Comparison of ENCODE assay signal across 8 mouse cellular contexts in the genomic region with DNA sequence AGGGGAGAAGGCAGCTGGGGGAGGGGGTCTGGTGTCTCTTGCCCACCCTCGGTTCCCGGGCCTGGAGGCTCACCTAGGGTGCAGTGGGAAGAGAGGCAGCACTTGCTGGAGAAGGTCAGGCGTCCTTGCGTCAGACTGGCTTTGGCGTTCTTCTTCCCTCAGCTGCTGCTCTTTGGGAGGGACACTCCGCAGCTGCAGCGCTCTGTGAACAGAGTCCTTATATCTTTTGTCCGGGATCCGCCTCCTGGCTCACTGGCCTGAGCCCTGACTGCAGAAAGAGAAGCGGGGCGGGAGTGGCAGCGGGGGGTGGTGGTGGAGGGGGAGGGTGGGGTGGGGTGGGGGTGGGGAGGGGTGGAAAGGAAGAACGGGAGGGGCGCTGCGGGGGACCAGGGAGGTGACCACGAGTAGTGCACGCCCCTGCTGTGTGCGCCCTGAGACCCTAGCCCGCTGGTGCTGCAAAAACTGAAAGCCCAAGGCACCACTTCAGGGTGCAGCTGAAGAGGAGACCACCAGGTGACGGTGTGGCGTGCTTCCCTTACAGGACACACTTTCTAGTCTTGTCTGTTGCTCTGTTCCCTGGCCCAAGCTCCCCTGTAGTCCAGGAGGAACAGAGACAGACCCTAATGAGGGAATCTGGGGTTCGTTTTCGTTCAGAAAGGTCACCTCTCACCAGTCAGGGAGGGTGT. TPM values are rescaled to one million over a fixed set of nuclear protein-coding genes. Genes with fewer than 3 reads are reported as not detected.
DNase-seq lines count a peak whose midpoint lies in the region; ATAC-seq and TF ChIP-seq lines count a peak whose summit lies in the region.

Gene G0s2 (minus strand): TSS at position 302 of the 686 bp plus-strand sequence.

- peak within 1 kb of the TSS; percentile 88 for H3K27ac ChIP-seq in cortical plate, adult 2 months (ENCODE audit: insufficient read depth, low read length)
- peak within 1 kb of the TSS; percentile 73 for H3K27ac ChIP-seq in hindbrain, embryonic 15.5 days (replicated peaks)

- H3K4me3 ChIP-seq in cortical plate, adult 2 months (ENCODE audit: insufficient read depth, low read length): peak within 1 kb of the TSS; percentile 48
- peak within 1 kb of the TSS; percentile 29 for H3K4me3 ChIP-seq in hindbrain, embryonic 15.5 days

- 2% methylated on average over 22 of the region's 23 CpGs for WGBS in hindbrain, embryonic 15.5 days

- no peaks in the 10 kb centered on the region for H3K9me3 ChIP-seq in hindbrain, embryonic 15.5 days

- TF ChIP-seq CTCF in cortical plate, adult 2 months (IDR thresholded peaks at IDR 0.05; ENCODE audit: extremely low read depth, insufficient read depth, low read length): peak; percentile 41

- TF ChIP-seq POLR2A in cortical plate, adult 2 months (IDR thresholded peaks at IDR 0.05; ENCODE audit: extremely low read depth, insufficient read depth, low read length): peak; percentile 88

- peak; percentile 87 for DNase-seq in ZHBTc4 (ENCODE audit: low read depth, low spot score)
- peak; percentile 64 to 79 for DNase-seq in gastrocnemius, adult 8-10 months (ENCODE audit: low spot score in 2 of 2)
- peak; percentile 24 to 51 for DNase-seq in layer of hippocampus, postnatal 25 days (ENCODE audit: extremely low spot score in 1 of 2, low spot score in 1 of 2)
- peak; percentile 91 for DNase-seq in lung, postnatal 10 days
- DNase-seq in ovary, postnatal 36 days (ENCODE audit: low spot score): peak; percentile 73
- DNase-seq in urinary bladder, postnatal 10 days (ENCODE audit: low spot score): peak; percentile 15

- H3K4me1 ChIP-seq in cortical plate, adult 2 months (ENCODE audit: control insufficient read depth, insufficient read depth, low read length): peaks cover 3% of the 10 kb centered on the region
- peaks cover 14% of the 10 kb centered on the region for H3K4me1 ChIP-seq in hindbrain, embryonic 15.5 days (replicated peaks)

- peak within 1 kb of the TSS; percentile 42 for H3K9ac ChIP-seq in hindbrain, embryonic 15.5 days

- ATAC-seq in hindbrain, embryonic 15.5 days (ENCODE audit: low FRiP score, low read depth): peak; percentile 82

- H3K27me3 ChIP-seq in hindbrain, embryonic 15.5 days: no peaks in the 10 kb centered on the region

- no peaks in the 10 kb centered on the region for H3K36me3 ChIP-seq in hindbrain, embryonic 15.5 days

- peak within 1 kb of the TSS; percentile 57 for H3K4me2 ChIP-seq in hindbrain, embryonic 15.5 days

RNA-seq across cellular contexts. Expression of gene G0s2, which starts in this region (rescaled TPM):
- 20.8 and 22.6 TPM in 2 replicates for polyA plus RNA-seq in cortical plate, adult 2 months (2012; rRNA removed)
- 10 to 100 TPM; 14.5 to 30.2 (median 27.6) TPM for total RNA-seq in gastrocnemius, adult 8-10 months (2022)
- polyA plus RNA-seq in hindbrain, embryonic 15.5 days (2015; fragmentation: Nextera tagmentation; extraction: Ambion mirVana): 7.9 and 8.2 TPM in 2 replicates
- total RNA-seq in layer of hippocampus, postnatal 25 days (2021): 10 to 100 TPM in 1 of 2 experiments, 1 to 10 TPM in 1; 9.3 to 11.2 TPM

Comparison
In these comparisons a context has a peak if more than half of its experiments do, and no peak if none do; other contexts are left out.
1. Peak in every context shown above with its lines: DNase-seq, ATAC-seq, H3K4me3 ChIP-seq and H3K27ac ChIP-seq.
2. DNase-seq: peak in every context shown above with its lines; median percentile 91 in lung, postnatal 10 days; 87 in ZHBTc4; 73 in ovary, postnatal 36 days; 72 in gastrocnemius, adult 8-10 months; 38 in layer of hippocampus, postnatal 25 days; 15 in urinary bladder, postnatal 10 days.